Mouse (Mus musculus) limb, embryonic 15.5 days (tissue): Measurements from ENCODE around the gene Cyb5d2. TPM values are rescaled to one million over a fixed set of nuclear protein-coding genes. Genes with fewer than 3 reads are reported as not detected.

Source experiments
- ATAC-seq: fragments of 200-750 bp; cut with Nextera tagmentation; 2 replicates; pipeline ENCODE4 v1.8.0; 2017; ENCODE audit warnings: low read depth, moderate TSS enrichment; ENCODE audit not compliant: insufficient number of reproducible peaks, low FRiP score, low TSS enrichment
- H3K27ac ChIP-seq: fragments of 300-500 bp; sonication (generic); 2 replicates; pipeline ENCODE4 v1.5.1; 2015; ENCODE audit warnings: moderate library complexity, mild to moderate bottlenecking, inconsistent platforms
- H3K27me3 ChIP-seq: fragments of 300-500 bp; sonication (generic); 2 replicates; pipeline ENCODE4 v1.6.1; 2015; ENCODE audit warnings: inconsistent platforms
- H3K36me3 ChIP-seq: fragments of 300-500 bp; sonication (generic); 2 replicates; pipeline ENCODE4 v1.6.1; 2015; ENCODE audit warnings: inconsistent platforms
- H3K4me1 ChIP-seq: fragments of 300-500 bp; sonication (generic); 2 replicates; pipeline ENCODE4 v1.6.1; 2015; ENCODE audit warnings: inconsistent platforms
- H3K4me2 ChIP-seq: fragments of 300-500 bp; sonication (generic); 2 replicates; pipeline ENCODE4 v1.6.1; 2015; ENCODE audit warnings: mild to moderate bottlenecking, inconsistent platforms
- H3K4me3 ChIP-seq: fragments of 300-500 bp; sonication (generic); 2 replicates; pipeline ENCODE4 v1.5.1; 2015; ENCODE audit warnings: mild to moderate bottlenecking, inconsistent platforms
- H3K9ac ChIP-seq: fragments of 300-500 bp; sonication (generic); 2 replicates; pipeline ENCODE4 v1.6.1; 2015; ENCODE audit warnings: inconsistent platforms
- H3K9me3 ChIP-seq: fragments of 300-500 bp; sonication (generic); 2 replicates; pipeline ENCODE4 v1.6.1; 2016; ENCODE audit warnings: inconsistent platforms
- WGBS: fragments of 180-500 bp; shearing (Covaris S2); methylation state at CpG from one replicate; pipeline ENCODE4 v1.1.7; 2015; 5-methylcytosine and 5-hydroxymethylcytosine counted together
- polyA plus RNA-seq: library from polyadenylated mRNA; unstranded; fragments of >200 nt; fragmentation: Nextera tagmentation; extraction: Ambion mirVana; gene quantifications from 2 replicates; pipeline ENCODE4 v1.2.1, GENCODE M21; 2015

Cyb5d2 gene
- polyA plus RNA-seq, 1 experiment from 2014 or later, result 7.6 TPM

DNA sequence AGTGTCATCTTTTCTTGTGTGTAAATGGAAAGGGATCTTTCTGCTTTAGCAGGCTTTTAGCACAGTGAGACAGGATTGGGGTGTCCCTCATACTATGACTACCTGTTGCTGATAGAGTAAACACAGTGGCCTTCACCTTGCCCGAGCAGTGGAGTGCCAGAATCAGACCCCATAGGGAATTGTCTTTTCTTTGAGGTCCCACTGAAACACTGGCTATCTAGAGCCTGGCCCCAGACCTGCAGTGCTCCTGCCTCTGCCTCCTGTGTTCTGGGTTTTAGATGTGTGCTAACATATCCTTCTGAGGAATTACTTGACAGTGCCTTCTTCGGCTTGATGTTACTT, 60.5 kb downstream of the Cyb5d2 start:
- no peak overlapping the region for H3K4me3 ChIP-seq
- no peaks in the 10 kb centered on the region for H3K4me1 ChIP-seq
- 87% methylated on average over 2 of the region's 2 CpGs for WGBS
- no peak overlapping the region for H3K4me2 ChIP-seq
- H3K27ac ChIP-seq, result no peak overlapping the region
- peaks cover 65% of the 10 kb centered on the region for H3K36me3 ChIP-seq
- no peaks in the 10 kb centered on the region for H3K27me3 ChIP-seq
- H3K9me3 ChIP-seq, result no peaks in the 10 kb centered on the region
- no peak overlapping the region for H3K9ac ChIP-seq
- ATAC-seq, result no peak

DNA sequence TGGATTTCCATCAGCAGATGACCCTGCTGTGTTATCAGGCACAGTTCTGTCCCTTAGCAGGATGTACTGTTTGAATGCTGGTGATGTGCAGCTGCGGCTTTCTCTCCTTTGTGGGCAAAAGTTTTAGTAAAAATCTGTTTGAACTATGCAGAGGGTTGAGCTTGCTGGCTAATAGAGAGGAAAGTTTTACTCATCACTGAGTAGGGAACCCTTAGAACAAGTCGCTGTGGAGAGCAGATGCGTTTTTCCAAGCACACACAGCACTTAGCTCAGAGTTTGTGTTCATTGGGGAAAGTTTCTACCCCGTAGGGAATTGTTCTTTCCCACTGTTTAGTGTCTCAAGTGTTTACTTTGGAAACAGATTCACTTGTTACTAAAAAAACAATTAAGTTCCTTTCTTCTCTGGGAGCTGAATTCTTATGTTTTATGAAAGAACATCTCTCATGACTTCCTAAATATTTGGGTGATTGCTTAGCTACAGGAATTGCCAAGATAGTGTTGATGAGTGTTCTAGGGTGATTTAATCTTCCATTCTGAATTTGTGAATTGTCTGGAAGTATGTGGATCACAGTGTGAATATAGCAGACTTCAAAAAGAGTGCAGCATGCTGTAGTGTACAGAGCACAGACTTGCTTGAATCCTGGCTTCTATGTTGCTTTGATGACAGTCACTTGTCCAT, 61.0 kb downstream of the Cyb5d2 start:
- Histone ChIP-seq H3K9ac (no peak overlapping the region), H3K27ac (no peak overlapping the region), H3K4me2 (no peak overlapping the region), H3K36me3 (peaks cover 63% of the 10 kb centered on the region), H3K9me3 (no peaks in the 10 kb centered on the region), H3K27me3 (no peaks in the 10 kb centered on the region), H3K4me1 (no peaks in the 10 kb centered on the region), H3K4me3 (no peak overlapping the region)
- WGBS, result 82% methylated on average over 4 of the region's 4 CpGs
- no peak for ATAC-seq

DNA sequence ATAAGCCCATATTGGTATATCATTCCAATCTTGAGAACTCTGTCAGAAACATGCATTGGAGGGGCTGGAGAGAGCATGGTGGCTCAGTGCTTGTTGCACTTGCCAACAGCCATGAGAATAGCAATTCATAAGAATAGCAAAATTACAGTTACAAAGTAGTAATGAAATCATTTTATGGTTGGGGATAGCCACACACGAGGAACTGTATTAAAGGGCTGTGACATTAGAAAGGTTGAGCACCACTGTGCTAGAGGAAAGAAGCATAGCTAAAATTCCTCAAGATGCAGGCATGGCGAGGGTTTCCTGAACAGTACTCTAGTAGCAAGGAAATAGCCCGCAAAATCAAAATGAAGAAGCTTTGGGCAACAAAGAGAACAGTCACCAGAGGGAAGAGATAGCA, 62.2 kb downstream of the Cyb5d2 start:
- Histone ChIP-seq H3K9me3 (no peaks in the 10 kb centered on the region), H3K4me3 (no peak overlapping the region), H3K27me3 (no peaks in the 10 kb centered on the region), H3K27ac (no peak overlapping the region), H3K9ac (no peak overlapping the region), H3K36me3 (peaks cover 63% of the 10 kb centered on the region), H3K4me1 (no peaks in the 10 kb centered on the region), H3K4me2 (no peak overlapping the region)
- WGBS, result 89% methylated on average over 3 of the region's 3 CpGs
- no peak for ATAC-seq

Other genes starting within 250 kb of the Cyb5d2 start
- gene Spns3, start 245.6 kb downstream of the Cyb5d2 start, polyA plus RNA-seq, result 0.88 and 0.97 TPM in 2 replicates
- 63.3 and 65.7 TPM in 2 replicates for gene Ube2g1, start 188.9 kb downstream of the Cyb5d2 start, polyA plus RNA-seq
- 20.8 and 21.5 TPM in 2 replicates for gene Ankfy1, start 106.1 kb downstream of the Cyb5d2 start, polyA plus RNA-seq
- gene Zzef1, start 84 bp upstream of the Cyb5d2 start, polyA plus RNA-seq, result 8.6 and 9.2 TPM in 2 replicates
- 2.5 and 2.6 TPM in 2 replicates for gene Atp2a3, start 165.0 kb upstream of the Cyb5d2 start, polyA plus RNA-seq
- 3.5 and 4.2 TPM in 2 replicates for gene P2rx1, start 203.0 kb upstream of the Cyb5d2 start, polyA plus RNA-seq
- gene Camkk1, start 222.9 kb upstream of the Cyb5d2 start, polyA plus RNA-seq, result 12.0 and 13.2 TPM in 2 replicates